Mouse (Mus musculus) liver, embryonic 12.5 days (tissue): ENCODE results near the gene Afmid. TPM values are rescaled to one million over a fixed set of nuclear protein-coding genes. Genes with fewer than 3 reads are reported as not detected.
"Not testable (repeated sequence)": the region's sequence is repeated elsewhere in the genome, so short reads cannot be mapped to it uniquely, and the experiment has no call there.

Experiments
- ATAC-seq: fragments of 200-750 bp; cut with Nextera tagmentation; 2 replicates; pipeline ENCODE4 v1.8.0; 2017; ENCODE audit warnings: moderate number of reproducible peaks, mild to moderate bottlenecking, moderate library complexity
- H3K27ac ChIP-seq: fragments of 300-500 bp; sonication (generic); 2 replicates; pipeline ENCODE4 v1.5.1; 2016; ENCODE audit warnings: mild to moderate bottlenecking
- H3K27me3 ChIP-seq: fragments of 300-500 bp; sonication (generic); replicated peaks from 2 replicates; pipeline ENCODE4 v1.6.1; 2016; ENCODE audit warnings: mild to moderate bottlenecking, moderate library complexity
- H3K36me3 ChIP-seq: fragments of 300-500 bp; sonication (generic); 2 replicates; pipeline ENCODE4 v1.6.1; 2016; ENCODE audit warnings: mild to moderate bottlenecking, moderate library complexity
- H3K4me1 ChIP-seq: fragments of 300-500 bp; sonication (generic); 2 replicates; pipeline ENCODE4 v1.6.1; 2016
- H3K4me2 ChIP-seq: fragments of 300-500 bp; sonication (generic); 2 replicates; pipeline ENCODE4 v1.6.1; 2016; ENCODE audit warnings: mild to moderate bottlenecking, moderate library complexity
- H3K4me3 ChIP-seq: fragments of 300-500 bp; sonication (generic); 2 replicates; pipeline ENCODE4 v1.5.1; 2016; ENCODE audit warnings: mild to moderate bottlenecking, moderate library complexity
- H3K9ac ChIP-seq: fragments of 300-500 bp; sonication (generic); 2 replicates; pipeline ENCODE4 v1.6.1; 2016; ENCODE audit warnings: mild to moderate bottlenecking, moderate library complexity
- H3K9me3 ChIP-seq: fragments of 300-500 bp; sonication (generic); replicated peaks from 2 replicates; pipeline ENCODE4 v1.6.1; 2016; ENCODE audit warnings: mild to moderate bottlenecking, moderate library complexity
- WGBS: fragments of 180-500 bp; shearing (Covaris S2); methylation state at CpG from one replicate; pipeline ENCODE4 v1.1.7; 2016; ENCODE audit not compliant: insufficient replicate concordance; 5-methylcytosine and 5-hydroxymethylcytosine counted together
- polyA plus RNA-seq: library from polyadenylated mRNA; unstranded; fragments of >200 nt; fragmentation: Nextera tagmentation; extraction: Ambion mirVana; gene quantifications from 2 replicates; pipeline ENCODE4 v1.2.1, GENCODE M21; 2016

The Afmid gene
- polyA plus RNA-seq, 1 experiment from 2014 or later: 6.7 TPM

GRCm38 (mm10) chr11:117782705-117783034 is 43.1 kb upstream of the Afmid start:
- Histone ChIP-seq H3K27me3 (no peaks in the 10 kb centered on the region; the same call in none of the 2 replicates), H3K4me2 (peak overlapping the region; percentile 95), H3K9ac (peak overlapping the region; percentile 90), H3K27ac (peak overlapping the region; percentile 100), H3K36me3 (peaks cover 52% of the 10 kb centered on the region), H3K9me3 (no peaks in the 10 kb centered on the region), H3K4me3 (peak overlapping the region; percentile 92), H3K4me1 (peaks cover 76% of the 10 kb centered on the region)
- 8% methylated on average over 9 of the region's 9 CpGs for WGBS
- ATAC-seq: no peak

GRCm38 (mm10) chr11:117783089-117783488 is 42.6 kb upstream of the Afmid start:
- H3K4me3 ChIP-seq: peak overlapping the region; percentile 92
- peaks cover 52% of the 10 kb centered on the region for H3K36me3 ChIP-seq
- H3K27me3 ChIP-seq: no peaks in the 10 kb centered on the region; the same call in none of the 2 replicates
- no peaks in the 10 kb centered on the region for H3K9me3 ChIP-seq
- peaks cover 72% of the 10 kb centered on the region for H3K4me1 ChIP-seq
- peak overlapping the region; percentile 100 for H3K27ac ChIP-seq
- H3K4me2 ChIP-seq: peak overlapping the region; percentile 95
- WGBS: under 1% methylated on average over 31 of the region's 31 CpGs
- peak overlapping the region; percentile 90 for H3K9ac ChIP-seq
- ATAC-seq: no peak

GRCm38 (mm10) chr11:117783683-117784309 is 41.9 kb upstream of the Afmid start:
- Histone ChIP-seq H3K27ac (peak overlapping the region; percentile 100), H3K4me1 (peaks cover 65% of the 10 kb centered on the region), H3K36me3 (peaks cover 50% of the 10 kb centered on the region), H3K9me3 (no peaks in the 10 kb centered on the region), H3K4me2 (peak overlapping the region; percentile 95), H3K4me3 (peak overlapping the region; percentile 92), H3K9ac (peak overlapping the region; percentile 90), H3K27me3 (no peaks in the 10 kb centered on the region; the same call in none of the 2 replicates)
- peak; percentile 36; the same call in 1 of the 2 replicates for ATAC-seq
- WGBS: 36% methylated on average over 10 of the region's 10 CpGs

GRCm38 (mm10) chr11:117786294-117786693 is 39.4 kb upstream of the Afmid start:
- Histone ChIP-seq H3K27ac (peak overlapping the region; percentile 10; the same call in 1 of the 2 replicates), H3K9me3 (no peaks in the 10 kb centered on the region), H3K4me3 (no peak overlapping the region), H3K9ac (no peak overlapping the region; the same call in 1 of the 2 replicates), H3K36me3 (peaks cover 60% of the 10 kb centered on the region), H3K27me3 (no peaks in the 10 kb centered on the region; the same call in none of the 2 replicates), H3K4me1 (peaks cover 70% of the 10 kb centered on the region), H3K4me2 (peak overlapping the region; percentile 28)
- 19% methylated on average over 10 of the region's 10 CpGs for WGBS
- ATAC-seq: no peak

DNA sequence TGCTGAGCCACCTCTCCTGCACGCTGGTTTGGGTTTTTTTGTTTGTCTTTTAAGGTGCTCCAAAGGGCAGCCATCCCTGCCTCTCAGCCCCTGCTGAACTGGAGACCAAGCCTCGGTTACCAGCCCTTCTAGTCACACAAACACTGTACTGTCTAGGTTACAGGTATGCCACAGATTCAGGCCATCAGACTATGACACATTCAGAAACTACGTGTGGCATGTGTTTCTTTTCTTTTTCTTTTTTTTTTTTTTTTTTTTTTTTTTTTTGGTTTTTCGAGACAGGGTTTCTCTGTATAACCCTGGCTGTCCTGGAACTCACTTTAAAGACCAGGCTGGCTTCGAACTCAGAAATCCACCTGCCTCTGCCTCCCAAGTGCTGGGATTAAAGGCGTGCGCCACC is 37.2 kb upstream of the Afmid start:
- WGBS: 87% methylated on average over 7 of the region's 7 CpGs
- H3K4me2 ChIP-seq, H3K4me3 ChIP-seq, ATAC-seq, H3K9ac ChIP-seq, H3K27me3 ChIP-seq, H3K9me3 ChIP-seq: not testable (repeated sequence)
- Histone ChIP-seq H3K4me1 (peaks cover 71% of the 10 kb centered on the region), H3K27ac (peak overlapping the region; percentile 50; the same call in 1 of the 2 replicates), H3K36me3 (peaks cover 73% of the 10 kb centered on the region)

DNA sequence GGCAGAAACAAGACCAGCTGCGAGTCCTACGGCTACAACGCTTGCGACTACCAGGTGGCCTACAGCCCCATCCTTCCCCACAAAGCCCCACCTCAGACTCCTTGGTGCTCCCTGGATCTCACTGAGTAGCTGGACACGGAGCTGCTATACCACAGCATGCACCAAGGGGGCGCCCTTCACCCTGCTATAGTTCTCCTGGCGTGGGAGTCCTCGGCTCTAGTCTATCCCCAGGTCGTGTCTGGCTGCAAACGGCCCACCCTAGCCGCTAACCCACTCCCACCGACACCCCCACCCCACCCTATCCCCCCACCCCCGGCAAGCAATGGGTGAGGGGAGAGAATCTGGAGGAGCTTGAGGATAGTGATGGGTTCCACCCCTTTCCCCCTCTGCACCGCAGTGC is 35.4 kb upstream of the Afmid start:
- peak overlapping the region; percentile 78 for H3K4me2 ChIP-seq
- H3K27ac ChIP-seq: peak overlapping the region; percentile 86
- peak overlapping the region; percentile 66 for H3K9ac ChIP-seq
- no peaks in the 10 kb centered on the region for H3K27me3 ChIP-seq
- peaks cover 57% of the 10 kb centered on the region for H3K36me3 ChIP-seq
- peaks cover 68% of the 10 kb centered on the region for H3K4me1 ChIP-seq
- WGBS: 5% methylated on average over 14 of the region's 14 CpGs
- peak; percentile 66 for ATAC-seq
- H3K9me3 ChIP-seq: no peaks in the 10 kb centered on the region
- H3K4me3 ChIP-seq: peak overlapping the region; percentile 52

DNA sequence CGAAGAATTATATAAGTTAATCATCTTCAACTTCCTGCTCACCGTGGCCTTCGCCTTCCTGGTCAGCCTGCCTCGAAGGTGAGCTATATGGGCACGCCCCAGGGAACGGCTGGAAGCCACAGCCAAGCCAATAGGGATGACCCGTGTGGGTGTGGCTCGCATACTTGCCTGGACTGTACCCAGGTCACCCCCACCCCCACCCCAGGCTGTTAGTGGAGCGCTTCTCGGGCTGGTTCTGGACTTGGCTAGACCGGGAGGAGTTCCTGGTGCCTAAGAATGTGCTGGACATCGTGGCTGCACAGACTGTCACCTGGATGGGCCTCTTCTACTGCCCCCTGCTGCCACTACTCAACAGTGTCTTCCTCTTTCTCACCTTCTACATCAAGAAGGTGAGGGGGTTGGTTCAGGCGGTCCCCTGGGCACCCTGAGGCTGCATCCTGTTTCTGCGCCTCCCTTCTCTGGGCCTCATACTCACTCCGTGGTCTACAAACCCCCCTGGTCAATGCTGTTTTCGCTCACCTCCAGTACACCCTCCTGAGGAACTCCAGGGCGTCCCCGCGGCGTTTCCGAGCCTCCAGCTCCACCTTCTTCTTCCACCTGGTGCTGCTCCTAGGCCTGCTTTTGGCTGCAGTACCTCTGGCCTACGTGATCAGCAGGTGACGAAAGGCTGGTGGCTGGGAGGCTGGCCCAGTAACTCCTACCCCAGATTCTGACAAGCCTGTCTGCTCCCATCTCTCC is 34.9 kb upstream of the Afmid start:
- H3K9ac ChIP-seq: peak overlapping the region; percentile 66
- H3K36me3 ChIP-seq: peaks cover 51% of the 10 kb centered on the region
- H3K27ac ChIP-seq: peak overlapping the region; percentile 86
- no peaks in the 10 kb centered on the region for H3K27me3 ChIP-seq
- peak overlapping the region; percentile 52 for H3K4me3 ChIP-seq
- WGBS: 31% methylated on average over 23 of the region's 23 CpGs
- H3K9me3 ChIP-seq: no peaks in the 10 kb centered on the region
- ATAC-seq: peak; percentile 75
- peak overlapping the region; percentile 78 for H3K4me2 ChIP-seq
- H3K4me1 ChIP-seq: peaks cover 69% of the 10 kb centered on the region

DNA sequence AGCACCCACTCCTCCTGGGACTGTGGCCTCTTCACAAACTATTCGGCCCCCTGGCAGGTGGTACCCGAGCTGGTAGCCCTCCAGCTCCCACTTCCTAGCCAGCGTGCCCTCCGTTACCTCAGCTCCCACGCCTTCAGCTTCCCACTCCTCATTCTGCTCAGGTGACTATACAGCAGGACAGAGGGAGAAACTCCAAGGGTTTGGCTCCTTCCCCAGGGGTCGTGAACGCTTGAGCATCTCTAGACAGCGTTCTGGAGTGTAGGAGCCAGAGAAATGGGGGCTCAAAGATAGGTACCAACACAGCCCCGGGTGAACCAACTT is 34.3 kb upstream of the Afmid start:
- H3K4me2 ChIP-seq: peak overlapping the region; percentile 78
- 74% methylated on average over 9 of the region's 9 CpGs for WGBS

DNA sequence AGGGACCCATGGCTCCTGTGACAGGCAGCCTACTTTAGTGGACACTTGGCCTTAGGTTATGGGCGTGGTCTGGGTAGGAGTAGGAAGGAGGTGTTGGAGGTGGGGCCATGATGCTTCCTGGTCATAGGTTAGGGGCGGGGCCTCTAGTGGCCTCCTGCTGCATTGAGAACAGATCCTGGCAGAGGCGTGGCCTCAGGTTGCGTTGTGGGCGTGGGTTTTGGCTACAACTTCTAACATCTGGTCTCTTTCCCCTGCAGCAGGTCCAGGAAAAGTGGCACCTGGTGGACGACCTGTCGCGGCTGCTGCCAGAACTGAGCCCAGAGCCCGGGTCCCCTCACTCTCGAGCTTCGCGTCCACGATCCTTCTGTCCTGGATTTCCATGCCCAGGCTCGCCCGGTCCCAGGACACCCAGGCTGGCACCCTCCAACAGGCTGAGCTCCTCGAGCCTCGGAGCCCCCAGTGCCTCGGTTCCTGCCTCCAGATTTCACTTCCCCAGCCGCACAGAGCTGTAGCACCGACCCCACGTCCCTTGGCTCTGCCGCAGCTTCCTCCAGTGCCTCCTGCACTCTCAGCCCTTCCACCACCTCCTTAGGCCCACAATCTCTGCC is 33.3 kb upstream of the Afmid start:
- Histone ChIP-seq H3K27ac (peak overlapping the region; percentile 86), H3K4me2 (peak overlapping the region; percentile 78), H3K27me3 (no peaks in the 10 kb centered on the region), H3K4me3 (peak overlapping the region; percentile 43), H3K36me3 (peaks cover 36% of the 10 kb centered on the region), H3K9me3 (no peaks in the 10 kb centered on the region), H3K4me1 (peaks cover 73% of the 10 kb centered on the region), H3K9ac (peak overlapping the region; percentile 72)
- WGBS: 7% methylated on average over 22 of the region's 22 CpGs
- ATAC-seq: peak; percentile 81

More for the DNA sequence above, 34.3 kb upstream of the Afmid start:
- Histone ChIP-seq H3K9me3 (no peaks in the 10 kb centered on the region), H3K4me3 (no peak overlapping the region), H3K27me3 (no peaks in the 10 kb centered on the region), H3K36me3 (peaks cover 46% of the 10 kb centered on the region), H3K4me1 (peaks cover 69% of the 10 kb centered on the region), H3K9ac (0 out of 2 replicates have a peak overlapping the region, but pooled peaks have one; percentile 18), H3K27ac (peak overlapping the region; percentile 86)
- no peak for ATAC-seq

DNA sequence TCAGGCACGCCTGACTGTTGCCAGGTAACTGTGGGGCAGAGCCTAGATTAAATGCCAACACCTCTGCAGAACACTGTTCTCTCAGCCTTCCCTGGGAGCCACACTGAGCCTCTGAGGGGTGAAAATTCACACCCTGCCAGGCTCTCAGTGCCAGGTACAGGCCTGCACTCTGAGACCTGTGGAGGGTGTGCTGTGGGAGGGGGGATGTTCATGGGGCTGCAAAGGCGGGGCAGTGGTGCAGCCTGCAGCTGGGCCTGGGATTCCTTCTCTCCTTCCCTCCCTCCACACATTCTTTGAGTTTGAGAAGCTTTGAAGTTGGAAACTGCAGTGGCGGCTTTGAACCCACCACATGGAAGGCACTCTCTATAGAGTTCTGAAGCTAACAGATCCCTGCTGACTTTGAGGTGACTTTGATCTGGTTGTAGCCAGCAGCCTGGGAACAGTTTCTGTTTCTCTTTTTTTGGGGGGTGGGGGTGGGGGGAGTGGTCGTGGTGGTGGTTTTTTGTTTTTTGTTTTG is 31.6 kb upstream of the Afmid start:
- ATAC-seq: no peak

DNA sequence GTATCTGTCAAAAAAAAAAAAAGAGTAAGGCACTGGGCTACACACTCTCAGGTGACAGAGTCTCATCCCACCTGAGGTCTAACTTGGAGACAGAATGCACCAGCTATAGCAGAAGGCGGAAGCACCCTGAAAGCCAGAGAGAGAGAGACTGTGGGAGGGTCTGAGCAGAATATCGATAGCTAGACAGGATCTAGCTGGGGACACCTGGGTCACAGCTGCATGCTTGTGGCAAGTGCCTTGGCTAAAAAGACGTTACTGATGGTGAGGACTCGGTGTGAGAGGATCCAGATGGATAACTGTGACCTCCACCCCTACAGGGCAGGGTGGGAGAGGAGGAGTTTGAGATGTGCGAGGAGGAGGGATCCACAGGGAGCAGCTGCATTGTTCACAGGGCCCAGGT is 28.8 kb upstream of the Afmid start:
- ATAC-seq: peak; percentile 4
- Histone ChIP-seq H3K9ac (peak overlapping the region; percentile 91), H3K27ac (peak overlapping the region; percentile 95), H3K4me1 (peaks cover 98% of the 10 kb centered on the region), H3K9me3 (no peaks in the 10 kb centered on the region), H3K27me3 (no peaks in the 10 kb centered on the region), H3K36me3 (peaks cover 42% of the 10 kb centered on the region), H3K4me2 (peak overlapping the region; percentile 84), H3K4me3 (peak overlapping the region; percentile 81)
- 17% methylated on average over 5 of the region's 5 CpGs for WGBS

More for the DNA sequence above, 31.6 kb upstream of the Afmid start:
- peaks cover 28% of the 10 kb centered on the region for H3K36me3 ChIP-seq
- H3K9ac ChIP-seq: 0 out of 2 replicates have a peak overlapping the region, but pooled peaks have one; percentile 22
- no peak overlapping the region for H3K4me3 ChIP-seq
- peak overlapping the region; percentile 74 for H3K27ac ChIP-seq
- no peaks in the 10 kb centered on the region for H3K27me3 ChIP-seq
- peaks cover 90% of the 10 kb centered on the region for H3K4me1 ChIP-seq
- H3K9me3 ChIP-seq: no peaks in the 10 kb centered on the region
- 67% methylated on average over 4 of the region's 4 CpGs for WGBS
- H3K4me2 ChIP-seq: no peak overlapping the region
